Mouse (Mus musculus) spleen, adult 2 months (tissue): ENCODE measurements around the gene Gm5089.

Experiments
- CTCF ChIP-seq: fragments of 200-500 bp; IDR thresholded peaks from 2 replicates; pipeline ENCODE4 v1.5.1; 2011; ENCODE audit warnings: mild to moderate bottlenecking, inconsistent platforms; ENCODE audit not compliant: insufficient read depth, insufficient read length, insufficient replicate concordance; ENCODE audit errors: extremely low read depth
- POLR2A ChIP-seq: fragments of 200-500 bp; IDR thresholded peaks from 2 replicates; pipeline ENCODE4 v1.6.1; 2011; ENCODE audit warnings: low read depth, low read length, inconsistent platforms

DNA sequence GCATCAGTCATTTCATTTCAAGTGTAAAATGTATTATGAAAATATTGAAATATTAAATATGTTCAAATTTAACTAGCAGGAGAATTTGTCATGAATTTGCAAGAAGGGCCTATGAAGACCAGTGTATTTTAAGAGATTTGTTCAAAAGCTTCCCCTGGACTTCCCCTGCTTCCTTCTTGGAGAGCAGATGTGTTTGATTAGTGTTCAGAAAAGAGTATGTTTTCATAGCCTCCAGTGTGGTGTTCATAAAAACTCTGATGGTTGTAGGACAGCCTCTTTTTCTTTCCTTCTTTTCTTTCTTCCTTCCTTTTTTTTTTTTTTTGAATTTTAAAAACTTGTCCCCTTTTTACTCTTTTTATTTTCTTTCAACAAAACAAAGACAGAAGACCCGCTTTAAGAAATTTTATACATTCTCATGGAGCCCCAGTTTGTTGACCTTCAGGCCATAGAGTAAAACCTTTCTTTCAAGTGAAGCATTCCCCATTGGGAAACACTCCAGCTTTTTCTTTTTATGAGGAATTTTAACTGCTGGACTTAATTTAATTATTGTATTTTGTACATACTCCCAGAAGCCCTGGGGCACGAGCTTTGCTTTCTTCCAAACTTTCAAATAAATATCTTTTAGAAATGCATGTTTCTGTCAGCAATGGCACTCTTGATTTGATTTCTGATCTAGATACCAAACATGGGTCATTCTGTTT lies 37.9 kb downstream of the Gm5089 start:
- TF ChIP-seq POLR2A: no peak
- TF ChIP-seq CTCF: no peak
